Mouse (Mus musculus): ENCODE results near the gene Nr2c2.

GRCm38 (mm10) chr6:92057768-92058167 is 33.4 kb upstream of the Nr2c2 start:
- TF ChIP-seq POLR2A (IDR thresholded peaks at IDR 0.05; ENCODE audit: extremely low read depth, insufficient read depth, low read length), result no peak
- TF ChIP-seq CTCF (IDR thresholded peaks at IDR 0.05; ENCODE audit: low read depth, low read length), result no peak

Data from liver, adult 2 months (tissue).